Mouse (Mus musculus) stomach, postnatal 0 days (tissue): Measurements from ENCODE around the gene Speg. TPM values are rescaled to one million over a fixed set of nuclear protein-coding genes. Genes with fewer than 3 reads are reported as not detected.

Experiments
- ATAC-seq: fragments of 200-750 bp; cut with Nextera tagmentation; 2 replicates; pipeline ENCODE4 v1.8.0; 2017; ENCODE audit not compliant: low FRiP score, low TSS enrichment
- DNase-seq: peaks from one replicate; pipeline ENCODE4 v3.0.0-alpha.2; 2016; ENCODE audit warnings: low spot score
- H3K27ac ChIP-seq: fragments of 300-500 bp; sonication (generic); replicated peaks from 2 replicates; pipeline ENCODE4 v1.5.1; 2014; ENCODE audit warnings: mild to moderate bottlenecking, control low read depth
- H3K27me3 ChIP-seq: fragments of 300-500 bp; sonication (generic); 2 replicates; pipeline ENCODE4 v1.6.1; 2014; ENCODE audit warnings: low read length; ENCODE audit not compliant: control insufficient read depth, insufficient read depth
- H3K36me3 ChIP-seq: fragments of 300-500 bp; sonication (generic); 2 replicates; pipeline ENCODE4 v1.6.1; 2014; ENCODE audit warnings: low read length, mixed read lengths; ENCODE audit not compliant: control insufficient read depth, insufficient read depth
- H3K4me1 ChIP-seq: fragments of 300-500 bp; sonication (generic); replicated peaks from 2 replicates; pipeline ENCODE4 v1.6.1; 2014; ENCODE audit warnings: antibody characterized with exemption; ENCODE audit not compliant: control insufficient read depth, insufficient read depth
- H3K4me2 ChIP-seq: fragments of 300-500 bp; sonication (generic); replicated peaks from 2 replicates; pipeline ENCODE4 v1.6.1; 2014; ENCODE audit warnings: low read depth, mild to moderate bottlenecking, control low read depth, moderate library complexity
- H3K4me3 ChIP-seq: fragments of 300-500 bp; sonication (generic); 2 replicates; pipeline ENCODE4 v1.5.1; 2014; ENCODE audit warnings: low read depth, low read length, control low read depth
- H3K9ac ChIP-seq: fragments of 300-500 bp; sonication (generic); 2 replicates; pipeline ENCODE4 v1.6.1; 2014; ENCODE audit warnings: mild to moderate bottlenecking, low read length, control low read depth, mixed read lengths
- H3K9me3 ChIP-seq: fragments of 300-500 bp; sonication (generic); 2 replicates; pipeline ENCODE4 v1.6.1; 2016; ENCODE audit warnings: low read length; ENCODE audit not compliant: control insufficient read depth
- CTCF ChIP-seq: IDR thresholded peaks from 2 replicates; pipeline ENCODE4 v1.5.1; 2016; ENCODE audit warnings: antibody characterized with exemption, low read depth, mild to moderate bottlenecking, moderate library complexity
- EP300 ChIP-seq: optimal IDR thresholded peaks from 2 replicates; pipeline ENCODE3; 2016; ENCODE audit warnings: antibody characterized with exemption
- WGBS: fragments of 180-500 bp; shearing (Covaris S2); extraction: QIAGEN DNeasy Blood & Tissue Kit; methylation state at CpG from one replicate; pipeline ENCODE4 v1.1.7; 2014; 5-methylcytosine and 5-hydroxymethylcytosine counted together
- polyA plus RNA-seq: library from polyadenylated mRNA; unstranded; fragments of >200 nt; fragmentation: Nextera tagmentation; extraction: Ambion mirVana; gene quantifications from 2 replicates; pipeline ENCODE4 v1.2.1, GENCODE M21; 2015

Gene Speg
- polyA plus RNA-seq, 1 experiment from 2014 or later = 30.0 TPM

DNA sequence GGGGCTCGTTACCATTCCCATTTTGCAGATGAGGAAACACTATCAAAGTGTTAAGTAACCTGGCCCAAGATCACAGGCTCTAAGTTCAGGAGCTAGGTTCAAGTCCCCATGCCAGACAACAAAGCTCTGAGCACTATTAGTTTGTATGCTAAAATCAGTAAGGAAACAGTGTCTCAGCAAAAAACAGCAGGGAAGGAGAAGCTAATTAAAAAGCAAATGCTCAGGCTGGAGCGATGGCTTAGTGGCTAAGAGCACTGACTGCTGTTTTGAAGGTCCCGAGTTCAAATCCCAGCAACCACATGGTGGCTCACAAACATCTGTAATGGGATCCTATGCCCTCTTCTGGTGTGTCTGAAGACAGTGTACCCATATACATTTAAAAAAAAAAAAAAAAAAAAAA, 37.1 kb downstream of the Speg start:
- WGBS = 90% methylated on average over 3 of the region's 3 CpGs
- Histone ChIP-seq H3K9me3 (no peaks in the 10 kb centered on the region), H3K27ac (no peak overlapping the region), H3K4me3 (no peak overlapping the region), H3K36me3 (no peaks in the 10 kb centered on the region), H3K4me1 (no peaks in the 10 kb centered on the region), H3K9ac (no peak overlapping the region), H3K4me2 (no peak overlapping the region), H3K27me3 (no peaks in the 10 kb centered on the region)
- no peak for TF ChIP-seq EP300
- no peak for TF ChIP-seq CTCF
- DNase-seq (no peak), ATAC-seq (no peak)

- no peaks in the 10 kb centered on the region for H3K9me3 ChIP-seq
- DNase-seq = no peak
- TF ChIP-seq EP300 (no peak), CTCF (peak; percentile 69)
- H3K27me3 ChIP-seq = no peaks in the 10 kb centered on the region
- no peak overlapping the region for H3K9ac ChIP-seq
- 60% methylated on average over 3 of the region's 3 CpGs for whole genome bisulfite sequencing
- no peak for ATAC-seq
- no peaks in the 10 kb centered on the region for H3K36me3 ChIP-seq
- H3K4me2 ChIP-seq = no peak overlapping the region
- H3K4me3 ChIP-seq = no peak overlapping the region
- no peaks in the 10 kb centered on the region for H3K4me1 ChIP-seq
- no peak overlapping the region for H3K27ac ChIP-seq
These were observed 38.7 kb downstream of the Speg start for GRCm38 (mm10) chr1:75413749-75414148.

DNA sequence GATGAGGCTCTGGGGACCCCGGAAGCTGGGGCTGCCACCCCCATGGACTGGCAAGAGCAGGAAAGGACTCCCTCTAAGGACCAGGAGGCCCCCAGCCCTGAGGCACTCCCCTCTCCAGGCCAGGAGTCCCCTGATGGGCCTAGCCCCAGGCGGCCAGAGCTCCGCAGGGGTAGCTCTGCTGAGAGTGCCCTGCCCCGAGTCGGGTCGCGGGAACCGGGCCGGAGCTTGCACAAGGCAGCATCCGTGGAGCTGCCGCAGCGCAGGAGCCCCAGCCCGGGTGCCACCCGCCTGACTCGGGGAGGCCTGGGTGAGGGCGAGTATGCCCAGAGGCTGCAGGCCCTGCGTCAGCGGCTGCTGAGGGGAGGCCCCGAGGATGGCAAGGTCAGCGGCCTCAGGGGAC, 46.7 kb downstream of the Speg start:
- Histone ChIP-seq H3K4me2 (no peak overlapping the region), H3K27me3 (no peaks in the 10 kb centered on the region), H3K4me1 (no peaks in the 10 kb centered on the region), H3K9ac (0 out of 2 replicates have a peak overlapping the region, but pooled peaks have one; percentile 8), H3K4me3 (no peak overlapping the region), H3K27ac (no peak overlapping the region), H3K36me3 (no peaks in the 10 kb centered on the region), H3K9me3 (no peaks in the 10 kb centered on the region)
- ATAC-seq = no peak; the same call in 1 of the 2 replicates
- no peak for TF ChIP-seq CTCF
- no peak for TF ChIP-seq EP300
- WGBS = 38% methylated on average over 20 of the region's 20 CpGs
- no peak for DNase-seq

DNA sequence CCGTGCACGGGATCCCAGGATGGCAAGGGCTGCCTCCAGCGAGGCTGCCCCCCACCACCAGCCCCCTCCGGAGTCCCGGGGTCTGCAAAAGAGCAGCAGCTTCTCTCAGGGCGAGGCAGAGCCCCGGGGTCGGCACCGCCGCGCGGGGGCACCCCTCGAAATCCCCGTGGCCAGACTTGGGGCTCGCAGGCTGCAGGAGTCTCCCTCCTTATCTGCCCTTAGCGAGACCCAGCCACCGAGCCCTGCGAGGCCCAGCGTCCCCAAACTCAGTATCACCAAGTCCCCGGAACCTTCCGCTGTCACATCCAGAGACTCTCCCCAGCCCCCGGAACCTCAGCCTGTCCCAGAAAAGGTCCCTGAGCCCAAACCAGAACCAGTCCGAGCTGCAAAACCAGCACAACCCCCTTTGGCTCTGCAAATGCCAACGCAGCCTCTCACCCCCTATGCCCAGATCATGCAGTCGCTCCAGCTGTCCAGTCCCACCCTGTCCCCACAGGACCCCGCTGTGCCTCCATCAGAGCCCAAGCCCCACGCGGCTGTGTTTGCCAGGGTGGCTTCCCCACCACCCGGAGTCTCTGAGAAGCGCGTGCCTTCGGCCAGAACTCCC, 47.2 kb downstream of the Speg start:
- peak overlapping the region; percentile 29 for H3K4me3 ChIP-seq
- DNase-seq (no peak), ATAC-seq (no peak)
- H3K4me1 ChIP-seq = no peaks in the 10 kb centered on the region
- H3K4me2 ChIP-seq = peak overlapping the region; percentile 50
- H3K9me3 ChIP-seq = no peaks in the 10 kb centered on the region
- TF ChIP-seq CTCF = no peak
- no peak for TF ChIP-seq EP300
- H3K9ac ChIP-seq = 0 out of 2 replicates have a peak overlapping the region, but pooled peaks have one; percentile 31
- H3K36me3 ChIP-seq = no peaks in the 10 kb centered on the region
- H3K27ac ChIP-seq = no peak overlapping the region
- WGBS = 27% methylated on average over 31 of the region's 32 CpGs
- no peaks in the 10 kb centered on the region for H3K27me3 ChIP-seq

- peak overlapping the region; percentile 31; the same call in 1 of the 2 replicates for H3K9ac ChIP-seq
- H3K9me3 ChIP-seq = no peaks in the 10 kb centered on the region
- TF ChIP-seq CTCF = peak; percentile 8; the same call in 1 of the 2 replicates
- no peak for TF ChIP-seq EP300
- DNase-seq (peak; percentile 48), ATAC-seq (no peak; the same call in 1 of the 2 replicates)
- H3K36me3 ChIP-seq = no peaks in the 10 kb centered on the region
- H3K27me3 ChIP-seq = no peaks in the 10 kb centered on the region
- no peaks in the 10 kb centered on the region for H3K4me1 ChIP-seq
- H3K4me2 ChIP-seq = peak overlapping the region; percentile 50
- 19% methylated on average over 66 of the region's 71 CpGs for WGBS
- H3K27ac ChIP-seq = no peak overlapping the region
- H3K4me3 ChIP-seq = peak overlapping the region; percentile 29
These were observed 47.9 kb downstream of the Speg start for GRCm38 (mm10) chr1:75422823-75423471.

GRCm38 (mm10) chr1:75423780-75424390, 48.8 kb downstream of the Speg start:
- no peak overlapping the region for H3K4me2 ChIP-seq
- 87% methylated on average over 11 of the region's 11 CpGs for whole genome bisulfite sequencing
- H3K27me3 ChIP-seq = no peaks in the 10 kb centered on the region
- H3K36me3 ChIP-seq = no peaks in the 10 kb centered on the region
- no peaks in the 10 kb centered on the region for H3K4me1 ChIP-seq
- H3K9ac ChIP-seq = no peak overlapping the region
- no peak overlapping the region for H3K4me3 ChIP-seq
- H3K9me3 ChIP-seq = no peaks in the 10 kb centered on the region
- ATAC-seq (no peak), DNase-seq (no peak)
- H3K27ac ChIP-seq = no peak overlapping the region
- TF ChIP-seq EP300 (no peak), CTCF (no peak)
